Mouse (Mus musculus) lung, postnatal 0 days (tissue): Measurements from ENCODE around the gene Gm4894.

Experiments used
- CTCF ChIP-seq: IDR thresholded peaks from 2 replicates; pipeline ENCODE4 v1.5.1; 2016; ENCODE audit warnings: antibody characterized with exemption, mild to moderate bottlenecking
- EP300 ChIP-seq: IDR thresholded peaks from 2 replicates; pipeline ENCODE4 v1.6.1; 2016; ENCODE audit warnings: antibody characterized with exemption, mild to moderate bottlenecking, control low read depth

GRCm38 (mm10) chr9:49268949-49269348, 18.6 kb downstream of the Gm4894 start:
- TF ChIP-seq EP300 (no peak), CTCF (no peak)
